Mouse (Mus musculus): Measurements from ENCODE around the gene Rgs13. TPM values are rescaled to one million over a fixed set of nuclear protein-coding genes. Genes with fewer than 3 reads are reported as not detected.
"Not testable (repeated sequence)": the region's sequence is repeated elsewhere in the genome, so short reads cannot be mapped to it uniquely, and the experiment has no call there.

The Rgs13 gene
- polyA plus RNA-seq, 1 experiment: not detected

GRCm38 (mm10) chr1:144166275-144166674, 10.9 kb downstream of the Rgs13 start:
- Histone ChIP-seq H3K4me3 (ENCODE audit: insufficient read depth, low read length) (no peak overlapping the region), H3K4me1 (ENCODE audit: control insufficient read depth, insufficient read depth, low read length) (no peaks in the 10 kb centered on the region), H3K27ac (ENCODE audit: insufficient read depth, low read depth, low read length) (no peak overlapping the region)
- no peak for TF ChIP-seq CTCF (IDR thresholded peaks at IDR 0.05; ENCODE audit: low read depth, low read length)
- no peak for TF ChIP-seq POLR2A (IDR thresholded peaks at IDR 0.05; ENCODE audit: borderline replicate concordance, low read depth, low read length)

GRCm38 (mm10) chr1:144152526-144152925, 24.6 kb downstream of the Rgs13 start:
- Histone ChIP-seq H3K4me3 (ENCODE audit: insufficient read depth, low read length) (no peak overlapping the region), H3K27ac (ENCODE audit: insufficient read depth, low read depth, low read length) (no peak overlapping the region), H3K4me1 (ENCODE audit: control insufficient read depth, insufficient read depth, low read length) (0 out of 2 replicates have a peak, but pooled peaks cover 2% of the 10 kb centered on the region)
- no peak for TF ChIP-seq POLR2A (IDR thresholded peaks at IDR 0.05; ENCODE audit: borderline replicate concordance, low read depth, low read length)
- no peak for TF ChIP-seq CTCF (IDR thresholded peaks at IDR 0.05; ENCODE audit: low read depth, low read length)

- Histone ChIP-seq H3K27ac (ENCODE audit: insufficient read depth, low read depth, low read length) (no peak overlapping the region), H3K4me3 (ENCODE audit: insufficient read depth, low read length) (no peak overlapping the region), H3K4me1 (ENCODE audit: control insufficient read depth, insufficient read depth, low read length) (0 out of 2 replicates have a peak, but pooled peaks cover 2% of the 10 kb centered on the region)
- TF ChIP-seq POLR2A (IDR thresholded peaks at IDR 0.05; ENCODE audit: borderline replicate concordance, low read depth, low read length) (no peak), CTCF (IDR thresholded peaks at IDR 0.05; ENCODE audit: low read depth, low read length) (no peak)
Observed at GRCm38 (mm10) chr1:144152184-144152525, 25.0 kb downstream of the Rgs13 start.

- H3K4me3 ChIP-seq (ENCODE audit: insufficient read depth, low read length): no peak overlapping the region
- 0 out of 2 replicates have a peak, but pooled peaks cover 2% of the 10 kb centered on the region for H3K4me1 ChIP-seq (ENCODE audit: control insufficient read depth, insufficient read depth, low read length)
- TF ChIP-seq POLR2A (IDR thresholded peaks at IDR 0.05; ENCODE audit: borderline replicate concordance, low read depth, low read length): no peak
- no peak for TF ChIP-seq CTCF (IDR thresholded peaks at IDR 0.05; ENCODE audit: low read depth, low read length)
- no peak overlapping the region for H3K27ac ChIP-seq (ENCODE audit: insufficient read depth, low read depth, low read length)
Observed at GRCm38 (mm10) chr1:144151401-144152183, 25.6 kb downstream of the Rgs13 start.

GRCm38 (mm10) chr1:144149997-144150396, 27.2 kb downstream of the Rgs13 start:
- TF ChIP-seq POLR2A (IDR thresholded peaks at IDR 0.05; ENCODE audit: borderline replicate concordance, low read depth, low read length) (no peak), CTCF (IDR thresholded peaks at IDR 0.05; ENCODE audit: low read depth, low read length) (no peak)
- 0 out of 2 replicates have a peak, but pooled peaks cover 2% of the 10 kb centered on the region for H3K4me1 ChIP-seq (ENCODE audit: control insufficient read depth, insufficient read depth, low read length)
- no peak overlapping the region for H3K4me3 ChIP-seq (ENCODE audit: insufficient read depth, low read length)
- H3K27ac ChIP-seq (ENCODE audit: insufficient read depth, low read depth, low read length): no peak overlapping the region

GRCm38 (mm10) chr1:144141398-144141797, 35.8 kb downstream of the Rgs13 start:
- not testable (repeated sequence) for H3K27ac ChIP-seq (ENCODE audit: insufficient read depth, low read depth, low read length); H3K4me1 ChIP-seq (ENCODE audit: control insufficient read depth, insufficient read depth, low read length); H3K4me3 ChIP-seq (ENCODE audit: insufficient read depth, low read length)

- peaks cover 9% of the 10 kb centered on the region for H3K4me1 ChIP-seq (ENCODE audit: control insufficient read depth, insufficient read depth, low read length)
- TF ChIP-seq POLR2A (IDR thresholded peaks at IDR 0.05; ENCODE audit: borderline replicate concordance, low read depth, low read length) (no peak), CTCF (IDR thresholded peaks at IDR 0.05; ENCODE audit: low read depth, low read length) (no peak)
- H3K27ac ChIP-seq (ENCODE audit: insufficient read depth, low read depth, low read length): peak overlapping the region; percentile 81
- H3K4me3 ChIP-seq (ENCODE audit: insufficient read depth, low read length): peak overlapping the region; percentile 13; the same call in 1 of the 2 replicates
Observed at GRCm38 (mm10) chr1:144139847-144140246, 37.3 kb downstream of the Rgs13 start.

GRCm38 (mm10) chr1:144127965-144128364, 49.2 kb downstream of the Rgs13 start:
- H3K4me1 ChIP-seq (ENCODE audit: control insufficient read depth, insufficient read depth, low read length): no peaks in the 10 kb centered on the region
- TF ChIP-seq CTCF (IDR thresholded peaks at IDR 0.05; ENCODE audit: low read depth, low read length): no peak
- H3K4me3 ChIP-seq (ENCODE audit: insufficient read depth, low read length): no peak overlapping the region
- no peak overlapping the region for H3K27ac ChIP-seq (ENCODE audit: insufficient read depth, low read depth, low read length)

- no peak for TF ChIP-seq POLR2A (IDR thresholded peaks at IDR 0.05; ENCODE audit: borderline replicate concordance, low read depth, low read length)
- no peak for TF ChIP-seq CTCF (IDR thresholded peaks at IDR 0.05; ENCODE audit: low read depth, low read length)
- H3K4me3 ChIP-seq (ENCODE audit: insufficient read depth, low read length): no peak overlapping the region
- no peak overlapping the region for H3K27ac ChIP-seq (ENCODE audit: insufficient read depth, low read depth, low read length)
- peaks cover 2% of the 10 kb centered on the region for H3K4me1 ChIP-seq (ENCODE audit: control insufficient read depth, insufficient read depth, low read length)
Observed at GRCm38 (mm10) chr1:144120042-144120441, 57.1 kb downstream of the Rgs13 start.

GRCm38 (mm10) chr1:144119456-144119855, 57.7 kb downstream of the Rgs13 start:
- no peak overlapping the region for H3K27ac ChIP-seq (ENCODE audit: insufficient read depth, low read depth, low read length)
- H3K4me3 ChIP-seq (ENCODE audit: insufficient read depth, low read length): no peak overlapping the region
- no peak for TF ChIP-seq POLR2A (IDR thresholded peaks at IDR 0.05; ENCODE audit: borderline replicate concordance, low read depth, low read length)
- no peak for TF ChIP-seq CTCF (IDR thresholded peaks at IDR 0.05; ENCODE audit: low read depth, low read length)
- H3K4me1 ChIP-seq (ENCODE audit: control insufficient read depth, insufficient read depth, low read length): peaks cover 5% of the 10 kb centered on the region

Measured in bone marrow macrophage, adult 2 months (primary cell).